Comparison of ENCODE assay signal across 10 mouse cellular contexts in the genomic region with DNA sequence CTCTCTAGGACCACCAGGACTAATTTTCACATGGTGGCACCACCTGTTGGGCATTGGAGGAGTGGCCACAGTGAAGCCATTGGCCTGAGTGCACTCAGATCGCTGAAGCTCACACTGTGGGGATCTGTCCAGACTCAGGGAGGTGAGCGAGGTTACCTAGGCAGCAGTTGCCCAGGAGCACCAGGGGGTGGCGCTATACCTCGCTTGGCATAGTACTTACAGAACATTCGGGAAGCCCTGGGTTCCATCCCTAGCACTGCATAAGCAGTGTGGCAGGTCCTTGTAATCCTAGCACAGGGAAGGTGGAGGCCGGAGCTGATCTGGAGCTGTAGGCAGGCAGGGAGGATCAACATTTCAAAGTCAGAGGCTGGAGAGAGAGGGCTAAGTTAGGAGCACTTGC. TPM values are rescaled to one million over a fixed set of nuclear protein-coding genes. Genes with fewer than 3 reads are reported as not detected.
DNase-seq lines count a peak whose midpoint lies in the region; ATAC-seq and TF ChIP-seq lines count a peak whose summit lies in the region.
"Had no signal": no experiment of that assay in that cellular context is flagged by ENCODE, and none has a peak within 500 bp of the region (broad histone marks: within the 10 kb centered on the region; RNA-seq: fewer than 3 reads in every experiment).

No protein-coding gene starts in this region.

- no peak overlapping the region for H3K4me3 ChIP-seq in hindbrain, postnatal 0 days (ENCODE audit: low read length)
- no peak overlapping the region for H3K4me3 ChIP-seq in hindbrain, embryonic 16.5 days (ENCODE audit: low read length)
- no peak overlapping the region for H3K4me3 ChIP-seq in liver, postnatal 0 days (ENCODE audit: low read depth, low read length)
- no peak overlapping the region for H3K4me3 ChIP-seq in forebrain, embryonic 13.5 days
- H3K4me3 ChIP-seq: stomach, embryonic 15.5 days had no signal

- no peaks in the 10 kb centered on the region for H3K4me1 ChIP-seq in hindbrain, postnatal 0 days (ENCODE audit: insufficient read depth, low read length)
- H3K4me1 ChIP-seq in hindbrain, embryonic 16.5 days (ENCODE audit: control insufficient read depth, insufficient read depth, low read depth, low read length) = peaks cover 14% of the 10 kb centered on the region
- H3K4me1 ChIP-seq in liver, postnatal 0 days (ENCODE audit: insufficient read depth) = peaks cover 27% of the 10 kb centered on the region
- H3K4me1 ChIP-seq in forebrain, embryonic 13.5 days = peaks cover 19% of the 10 kb centered on the region
- H3K4me1 ChIP-seq: stomach, embryonic 15.5 days had no signal

- no peak for ATAC-seq in hindbrain, postnatal 0 days
- no peak for ATAC-seq in hindbrain, embryonic 16.5 days
- no peak for ATAC-seq in liver, postnatal 0 days
- ATAC-seq in forebrain, embryonic 13.5 days = no peak

- TF ChIP-seq EP300 in liver, postnatal 0 days (IDR thresholded peaks at IDR 0.05; ENCODE audit: low read depth) = no peak

- 41% methylated on average over 6 of the region's 6 CpGs for WGBS in hindbrain, postnatal 0 days
- WGBS in hindbrain, embryonic 16.5 days = 35% methylated on average over 6 of the region's 6 CpGs
- WGBS in liver, postnatal 0 days (ENCODE audit: insufficient replicate concordance) = 53% methylated on average over 6 of the region's 6 CpGs
- 35% methylated on average over 6 of the region's 6 CpGs for WGBS in forebrain, embryonic 13.5 days

- H3K36me3 ChIP-seq in hindbrain, postnatal 0 days (ENCODE audit: insufficient read depth, low read length) = no peaks in the 10 kb centered on the region
- H3K36me3 ChIP-seq in hindbrain, embryonic 16.5 days (ENCODE audit: control insufficient read depth, insufficient read depth, low read length) = no peaks in the 10 kb centered on the region
- H3K36me3 ChIP-seq in liver, postnatal 0 days (replicated peaks; ENCODE audit: insufficient read depth, low read length) = no peaks in the 10 kb centered on the region
- H3K36me3 ChIP-seq in forebrain, embryonic 13.5 days (ENCODE audit: poor library complexity, severe bottlenecking) = no peaks in the 10 kb centered on the region
- H3K36me3 ChIP-seq: stomach, embryonic 15.5 days had no signal

- H3K27ac ChIP-seq in hindbrain, postnatal 0 days = no peak overlapping the region
- H3K27ac ChIP-seq in hindbrain, embryonic 16.5 days (ENCODE audit: low read depth, low read length) = no peak overlapping the region
- H3K27ac ChIP-seq in liver, postnatal 0 days (ENCODE audit: low read depth) = no peak overlapping the region
- no peak overlapping the region for H3K27ac ChIP-seq in forebrain, embryonic 13.5 days
- H3K27ac ChIP-seq: stomach, embryonic 15.5 days had no signal

- DNase-seq in hindbrain, postnatal 0 days (ENCODE audit: low spot score) = peak; percentile 14
- peak; percentile 39 for DNase-seq in CD4-positive helper T cell, adult 2 months (ENCODE audit: low read depth, low spot score)
- peak; percentile 88 for DNase-seq in R1 (ENCODE audit: low read depth, low spot score)
- DNase-seq in liver, postnatal 0 days = peak; percentile 66
- DNase-seq in urinary bladder, postnatal 36 days (ENCODE audit: low spot score in 2 of 2) = no peak
- DNase-seq in adrenal gland, adult 2 months = no peak

- peak; percentile 49 for TF ChIP-seq CTCF in hindbrain, postnatal 0 days (IDR thresholded peaks at IDR 0.05; ENCODE audit: low read depth)
- peak; percentile 79 for TF ChIP-seq CTCF in liver, postnatal 0 days (IDR thresholded peaks at IDR 0.05; ENCODE audit: low read depth)

- no peaks in the 10 kb centered on the region for H3K9me3 ChIP-seq in hindbrain, postnatal 0 days (ENCODE audit: low read length)
- H3K9me3 ChIP-seq in hindbrain, embryonic 16.5 days (ENCODE audit: control insufficient read depth, low read length) = no peaks in the 10 kb centered on the region
- H3K9me3 ChIP-seq in liver, postnatal 0 days (ENCODE audit: low read length) = no peaks in the 10 kb centered on the region
- H3K9me3 ChIP-seq in forebrain, embryonic 13.5 days (replicated peaks) = no peaks in the 10 kb centered on the region
- H3K9me3 ChIP-seq: stomach, embryonic 15.5 days had no signal

- H3K27me3 ChIP-seq in hindbrain, postnatal 0 days (ENCODE audit: insufficient read depth, low read length) = no peaks in the 10 kb centered on the region
- no peaks in the 10 kb centered on the region for H3K27me3 ChIP-seq in hindbrain, embryonic 16.5 days (replicated peaks; ENCODE audit: control insufficient read depth, insufficient read depth, low read length)
- no peaks in the 10 kb centered on the region for H3K27me3 ChIP-seq in liver, postnatal 0 days (ENCODE audit: insufficient read depth, low read length)
- no peaks in the 10 kb centered on the region for H3K27me3 ChIP-seq in forebrain, embryonic 13.5 days
- H3K27me3 ChIP-seq: stomach, embryonic 15.5 days had no signal

- no peak overlapping the region for H3K9ac ChIP-seq in hindbrain, postnatal 0 days (replicated peaks; ENCODE audit: low read length)
- H3K9ac ChIP-seq in hindbrain, embryonic 16.5 days (ENCODE audit: low read depth, low read length) = no peak overlapping the region
- H3K9ac ChIP-seq in liver, postnatal 0 days (replicated peaks) = no peak overlapping the region
- no peak overlapping the region for H3K9ac ChIP-seq in forebrain, embryonic 13.5 days
- H3K9ac ChIP-seq: stomach, embryonic 15.5 days had no signal

- no peak overlapping the region for H3K4me2 ChIP-seq in hindbrain, postnatal 0 days (ENCODE audit: low read depth, low read length)
- no peak overlapping the region for H3K4me2 ChIP-seq in hindbrain, embryonic 16.5 days (ENCODE audit: low read length)
- H3K4me2 ChIP-seq in liver, postnatal 0 days (ENCODE audit: low read depth, low read length) = no peak overlapping the region
- no peak overlapping the region for H3K4me2 ChIP-seq in forebrain, embryonic 13.5 days
- H3K4me2 ChIP-seq: stomach, embryonic 15.5 days had no signal

RNA-seq across cellular contexts. Expression of a gene that starts 2.8 kb away (rescaled TPM):
- total RNA-seq in hindbrain, postnatal 0 days (2014; rRNA removed) = 27.4 and 28.0 TPM in 2 replicates
- polyA plus RNA-seq in hindbrain, postnatal 0 days (2015; fragmentation: Nextera tagmentation; extraction: Ambion mirVana) = 90.4 and 95.1 TPM in 2 replicates
- polyA plus RNA-seq in hindbrain, embryonic 16.5 days (2015; fragmentation: Nextera tagmentation; extraction: Ambion mirVana) = 83.3 and 98.7 TPM in 2 replicates
- 76.0 and 77.2 TPM in 2 replicates for polyA plus RNA-seq in liver, postnatal 0 days (2015; fragmentation: Nextera tagmentation; extraction: Ambion mirVana)
- 88.9 and 90.9 TPM in 2 replicates for polyA plus RNA-seq in forebrain, embryonic 13.5 days (2015; fragmentation: Nextera tagmentation; extraction: Ambion mirVana)
- total RNA-seq in adrenal gland, adult 2 months (2021) = 100 to 1,000 TPM; 105 to 197 TPM
- 213 and 313 TPM in 2 replicates for polyA plus RNA-seq in adrenal gland, adult 2 months (2012; rRNA removed)

RNA-seq across cellular contexts. Expression of a gene that starts 10.8 kb away (rescaled TPM):
- total RNA-seq in hindbrain, postnatal 0 days (2014; rRNA removed) = 0.16 TPM in 1 of 2 replicates, not detected in the other
- polyA plus RNA-seq in hindbrain, postnatal 0 days (2015; fragmentation: Nextera tagmentation; extraction: Ambion mirVana) = 0.36 and 0.62 TPM in 2 replicates
- polyA plus RNA-seq in hindbrain, embryonic 16.5 days (2015; fragmentation: Nextera tagmentation; extraction: Ambion mirVana) = 0.10 and 0.30 TPM in 2 replicates
- 0.36 and 0.60 TPM in 2 replicates for polyA plus RNA-seq in liver, postnatal 0 days (2015; fragmentation: Nextera tagmentation; extraction: Ambion mirVana)
- polyA plus RNA-seq in forebrain, embryonic 13.5 days (2015; fragmentation: Nextera tagmentation; extraction: Ambion mirVana) = 0.19 and 0.20 TPM in 2 replicates
- total RNA-seq in adrenal gland, adult 2 months (2021) = 1 to 10 TPM; 1.0 to 1.6 TPM
- polyA plus RNA-seq in adrenal gland, adult 2 months (2012; rRNA removed) = 1.3 and 2.5 TPM in 2 replicates

RNA-seq across cellular contexts. Expression of a gene that starts 14.3 kb away (rescaled TPM):
- 151 and 157 TPM in 2 replicates for total RNA-seq in hindbrain, postnatal 0 days (2014; rRNA removed)
- polyA plus RNA-seq in hindbrain, postnatal 0 days (2015; fragmentation: Nextera tagmentation; extraction: Ambion mirVana) = 104 TPM in 2 replicates
- polyA plus RNA-seq in hindbrain, embryonic 16.5 days (2015; fragmentation: Nextera tagmentation; extraction: Ambion mirVana) = 120 TPM in 2 replicates
- 68.4 and 70.9 TPM in 2 replicates for polyA plus RNA-seq in liver, postnatal 0 days (2015; fragmentation: Nextera tagmentation; extraction: Ambion mirVana)
- polyA plus RNA-seq in forebrain, embryonic 13.5 days (2015; fragmentation: Nextera tagmentation; extraction: Ambion mirVana) = 198 and 212 TPM in 2 replicates
- 100 to 1,000 TPM; 641 to 760 TPM for total RNA-seq in adrenal gland, adult 2 months (2021)
- polyA plus RNA-seq in adrenal gland, adult 2 months (2012; rRNA removed) = 388 and 545 TPM in 2 replicates

RNA-seq across cellular contexts. Expression of a gene that starts 47.5 kb away (rescaled TPM):
- total RNA-seq in hindbrain, postnatal 0 days (2014; rRNA removed) = not detected in 2 replicates
- polyA plus RNA-seq in hindbrain, postnatal 0 days (2015; fragmentation: Nextera tagmentation; extraction: Ambion mirVana) = 2.7 and 7.3 TPM in 2 replicates
- polyA plus RNA-seq in hindbrain, embryonic 16.5 days (2015; fragmentation: Nextera tagmentation; extraction: Ambion mirVana) = 8.1 and 21.8 TPM in 2 replicates
- not detected in 2 replicates for polyA plus RNA-seq in liver, postnatal 0 days (2015; fragmentation: Nextera tagmentation; extraction: Ambion mirVana)
- 6.6 and 13.4 TPM in 2 replicates for polyA plus RNA-seq in forebrain, embryonic 13.5 days (2015; fragmentation: Nextera tagmentation; extraction: Ambion mirVana)
- not detected for total RNA-seq in adrenal gland, adult 2 months (2021)
- not detected in 2 replicates for polyA plus RNA-seq in adrenal gland, adult 2 months (2012; rRNA removed)
- polyA plus RNA-seq: gonadal fat pad, adult 2 months had no signal

RNA-seq across cellular contexts. Expression of a gene that starts 50.0 kb away (rescaled TPM):
- 24.7 and 26.0 TPM in 2 replicates for total RNA-seq in hindbrain, postnatal 0 days (2014; rRNA removed)
- polyA plus RNA-seq in hindbrain, postnatal 0 days (2015; fragmentation: Nextera tagmentation; extraction: Ambion mirVana) = 3.0 and 3.5 TPM in 2 replicates
- 3.4 and 3.5 TPM in 2 replicates for polyA plus RNA-seq in hindbrain, embryonic 16.5 days (2015; fragmentation: Nextera tagmentation; extraction: Ambion mirVana)
- 2.8 and 2.9 TPM in 2 replicates for polyA plus RNA-seq in liver, postnatal 0 days (2015; fragmentation: Nextera tagmentation; extraction: Ambion mirVana)
- polyA plus RNA-seq in forebrain, embryonic 13.5 days (2015; fragmentation: Nextera tagmentation; extraction: Ambion mirVana) = 7.0 and 8.1 TPM in 2 replicates
- total RNA-seq in adrenal gland, adult 2 months (2021) = 10 to 100 TPM; 71.7 to 72.1 TPM
- 8.5 and 11.1 TPM in 2 replicates for polyA plus RNA-seq in adrenal gland, adult 2 months (2012; rRNA removed)

Comparison
In these comparisons a context has a peak if more than half of its experiments do, and no peak if none do; other contexts are left out.
1. DNase-seq: peak in hindbrain, postnatal 0 days (single experiment), CD4-positive helper T cell, adult 2 months (single experiment), R1 (single experiment) and liver, postnatal 0 days (single experiment); none in urinary bladder, postnatal 36 days (0 of 2) and adrenal gland, adult 2 months (single experiment).